Mouse (Mus musculus): ENCODE data around the gene Kif16b. TPM values are rescaled to one million over a fixed set of nuclear protein-coding genes. Genes with fewer than 3 reads are reported as not detected.

The Kif16b gene
- total RNA-seq, 1 experiment from 2014 or later: 27.1 TPM

GRCm38 (mm10) chr2:142876636-142877035, 24.7 kb downstream of the Kif16b start:
- ATAC-seq (replicated peaks; ENCODE audit: low read depth, poor library complexity, severe bottlenecking): no peak

- no peak for ATAC-seq (replicated peaks; ENCODE audit: low read depth, poor library complexity, severe bottlenecking)
These were observed 25.4 kb downstream of the Kif16b start for GRCm38 (mm10) chr2:142875936-142876335.

- ATAC-seq (replicated peaks; ENCODE audit: low read depth, poor library complexity, severe bottlenecking): no peak
These were observed 26.8 kb downstream of the Kif16b start for GRCm38 (mm10) chr2:142874562-142874961.

- no peak for ATAC-seq (replicated peaks; ENCODE audit: low read depth, poor library complexity, severe bottlenecking)
These were observed 31.3 kb downstream of the Kif16b start for GRCm38 (mm10) chr2:142870055-142870454.

GRCm38 (mm10) chr2:142867481-142867880, 33.9 kb downstream of the Kif16b start:
- no peak for ATAC-seq (replicated peaks; ENCODE audit: low read depth, poor library complexity, severe bottlenecking)

- ATAC-seq (replicated peaks; ENCODE audit: low read depth, poor library complexity, severe bottlenecking): no peak
These were observed 40.3 kb downstream of the Kif16b start for GRCm38 (mm10) chr2:142860994-142861393.

GRCm38 (mm10) chr2:142859452-142859851, 41.9 kb downstream of the Kif16b start:
- ATAC-seq (replicated peaks; ENCODE audit: low read depth, poor library complexity, severe bottlenecking): peak; percentile 87

GRCm38 (mm10) chr2:142838775-142839174, 62.6 kb downstream of the Kif16b start:
- ATAC-seq (replicated peaks; ENCODE audit: low read depth, poor library complexity, severe bottlenecking): no peak

- ATAC-seq (replicated peaks; ENCODE audit: low read depth, poor library complexity, severe bottlenecking): no peak
These were observed 63.2 kb downstream of the Kif16b start for GRCm38 (mm10) chr2:142838118-142838517.

- no peak for ATAC-seq (replicated peaks; ENCODE audit: low read depth, poor library complexity, severe bottlenecking)
These were observed 66.6 kb downstream of the Kif16b start for GRCm38 (mm10) chr2:142834751-142835150.

GRCm38 (mm10) chr2:142832617-142833422, 68.5 kb downstream of the Kif16b start:
- no peak for ATAC-seq (replicated peaks; ENCODE audit: low read depth, poor library complexity, severe bottlenecking)

GRCm38 (mm10) chr2:142813033-142813432, 88.3 kb downstream of the Kif16b start:
- ATAC-seq (replicated peaks; ENCODE audit: low read depth, poor library complexity, severe bottlenecking): peak; percentile 77

- ATAC-seq (replicated peaks; ENCODE audit: low read depth, poor library complexity, severe bottlenecking): no peak
These were observed 97.4 kb downstream of the Kif16b start for GRCm38 (mm10) chr2:142803760-142804448.

- ATAC-seq (replicated peaks; ENCODE audit: low read depth, poor library complexity, severe bottlenecking): peak; percentile 68; the same call in 1 of the 2 replicates
These were observed 104.0 kb downstream of the Kif16b start for GRCm38 (mm10) chr2:142797310-142797709.

GRCm38 (mm10) chr2:142775358-142775757, 126.0 kb downstream of the Kif16b start:
- ATAC-seq (replicated peaks; ENCODE audit: low read depth, poor library complexity, severe bottlenecking): no peak

GRCm38 (mm10) chr2:142774752-142775151, 126.6 kb downstream of the Kif16b start:
- ATAC-seq (replicated peaks; ENCODE audit: low read depth, poor library complexity, severe bottlenecking): no peak

- no peak for ATAC-seq (replicated peaks; ENCODE audit: low read depth, poor library complexity, severe bottlenecking)
These were observed 131.6 kb downstream of the Kif16b start for GRCm38 (mm10) chr2:142769647-142770121.

GRCm38 (mm10) chr2:142764276-142764675, 137.1 kb downstream of the Kif16b start:
- ATAC-seq (replicated peaks; ENCODE audit: low read depth, poor library complexity, severe bottlenecking): no peak

GRCm38 (mm10) chr2:142760843-142761242, 140.5 kb downstream of the Kif16b start:
- no peak for ATAC-seq (replicated peaks; ENCODE audit: low read depth, poor library complexity, severe bottlenecking)

GRCm38 (mm10) chr2:142759192-142759591, 142.1 kb downstream of the Kif16b start:
- ATAC-seq (replicated peaks; ENCODE audit: low read depth, poor library complexity, severe bottlenecking): no peak

- no peak for ATAC-seq (replicated peaks; ENCODE audit: low read depth, poor library complexity, severe bottlenecking)
These were observed 143.1 kb downstream of the Kif16b start for GRCm38 (mm10) chr2:142758091-142758765.

Data from common myeloid progenitor, adult 5-6 weeks (primary cell).